Mouse (Mus musculus): Measurements from ENCODE around the gene Sun1. TPM values are rescaled to one million over a fixed set of nuclear protein-coding genes. Genes with fewer than 3 reads are reported as not detected.

The Sun1 gene
- polyA plus RNA-seq, 2 experiments from 2014 or later = 36.2 to 64.2 TPM

DNA sequence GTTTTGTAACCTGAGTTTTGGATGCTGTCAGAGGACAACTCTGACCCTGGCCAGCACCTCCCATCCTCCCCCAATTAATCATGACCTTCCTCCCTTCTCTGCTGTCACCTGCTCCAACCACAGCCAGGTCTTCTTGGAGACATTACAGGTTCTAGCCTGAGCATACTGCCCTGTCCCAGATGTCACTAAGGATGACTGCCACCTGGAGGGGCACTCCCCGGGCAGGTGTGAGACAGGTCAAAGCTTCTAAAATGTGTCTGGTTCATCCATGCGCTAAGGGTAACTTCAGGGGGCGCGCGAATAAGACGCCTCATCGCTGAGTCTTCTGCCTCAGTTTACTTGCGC, 51.3 kb downstream of the Sun1 start:
- peak; percentile 10 for ATAC-seq

DNA sequence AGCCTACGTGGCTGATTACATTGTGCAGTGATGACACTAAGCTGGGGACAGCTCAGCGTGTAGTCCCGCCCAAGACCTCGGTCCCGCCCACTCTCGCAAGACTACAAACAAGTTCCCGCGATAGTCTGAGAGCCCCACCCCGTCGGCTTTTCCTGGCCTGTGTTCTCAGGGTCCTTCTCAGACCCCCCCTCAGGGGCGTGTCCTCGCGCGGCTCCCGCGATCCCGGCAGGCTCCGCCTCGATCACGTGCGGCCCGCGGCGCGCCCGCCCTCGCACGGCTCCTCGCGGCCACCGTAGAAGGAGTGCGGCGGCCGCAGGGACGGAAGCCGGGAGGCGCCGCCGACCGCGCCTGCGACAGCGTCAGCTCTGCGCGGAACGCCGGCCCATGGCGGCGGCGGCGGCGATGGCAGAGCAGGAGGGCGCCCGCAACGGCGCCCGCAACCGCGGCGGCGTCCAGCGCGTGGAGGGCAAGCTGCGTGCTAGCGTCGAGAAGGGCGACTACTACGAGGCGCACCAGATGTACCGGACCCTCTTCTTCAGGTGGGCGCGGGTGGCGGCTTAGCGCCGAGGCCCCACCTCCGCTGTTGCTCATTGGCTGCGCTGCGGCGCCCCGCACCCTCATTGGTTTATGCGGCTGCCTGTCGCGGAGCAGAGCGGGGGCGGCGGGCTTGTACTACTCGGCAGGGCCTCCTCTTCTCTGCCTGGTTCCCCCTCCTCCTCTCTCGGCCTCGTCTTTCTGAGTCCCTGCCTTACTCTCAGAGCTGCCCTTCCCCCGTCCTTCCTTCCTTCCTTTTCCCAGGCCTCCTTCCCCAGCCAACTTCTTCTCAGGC, 51.9 kb downstream of the Sun1 start, which contains the start of gene Get4:
Get4 (plus strand) TSS at position 244 of the 829 bp plus-strand sequence.
- peak; percentile 87 for ATAC-seq

DNA sequence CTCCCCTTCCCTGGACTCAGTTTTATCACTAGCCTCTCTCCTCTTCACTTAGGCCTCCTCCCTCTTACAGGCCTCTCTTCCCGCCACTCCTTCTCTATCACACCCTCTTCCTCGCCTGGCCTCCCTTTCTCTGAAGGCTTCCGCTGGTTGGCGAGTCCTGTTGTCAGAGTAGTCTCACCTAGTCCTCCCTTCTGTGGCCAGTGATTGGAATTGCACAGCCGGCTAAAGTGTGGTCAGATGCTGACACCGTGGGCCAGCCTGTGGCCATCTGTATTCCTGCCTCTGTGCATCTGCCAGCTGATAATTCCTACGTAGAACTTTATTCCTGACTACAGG, 52.4 kb downstream of the Sun1 start:
- ATAC-seq = peak; percentile 15

DNA sequence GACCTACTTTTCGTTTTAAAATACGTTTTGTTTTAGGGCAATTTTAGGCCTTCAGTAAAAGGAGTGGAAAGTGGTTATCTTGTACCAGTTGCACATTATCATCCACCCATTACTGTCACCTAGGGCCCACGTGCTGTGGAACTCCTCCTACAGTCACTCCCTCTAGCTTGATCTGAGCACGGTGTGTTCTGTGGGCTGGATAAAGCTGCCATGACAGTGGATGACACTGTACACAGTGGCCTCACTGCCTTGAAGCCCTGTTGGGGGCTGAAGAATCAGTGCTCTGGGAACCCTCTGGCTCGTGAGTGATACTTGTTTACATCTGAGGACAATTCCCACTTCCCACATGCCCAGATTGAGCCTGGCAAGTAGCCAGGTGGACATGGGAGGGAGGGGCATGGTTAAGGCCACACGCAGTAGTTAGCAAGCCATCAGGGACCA, 52.9 kb downstream of the Sun1 start:
- ATAC-seq = peak; percentile 13

DNA sequence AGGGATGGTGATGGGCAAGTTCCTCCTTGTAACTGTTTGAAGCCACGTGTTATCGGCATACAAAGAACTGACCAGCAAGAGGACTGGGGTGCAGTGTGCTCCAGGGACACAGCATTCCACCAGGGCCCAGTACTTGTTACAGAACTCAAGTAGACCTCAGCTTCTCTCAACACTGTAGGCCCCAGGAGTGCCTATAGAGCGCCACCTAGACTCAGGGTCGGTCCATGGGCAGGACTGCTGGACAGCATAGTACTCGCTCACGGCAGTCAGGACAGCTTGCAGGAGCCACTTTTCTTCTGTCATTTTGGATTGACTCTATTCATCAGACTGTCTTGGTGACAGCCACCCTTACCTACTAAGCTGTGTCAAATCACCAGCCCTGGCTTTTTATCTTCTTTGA, 54.5 kb downstream of the Sun1 start:
- no peak for ATAC-seq

DNA sequence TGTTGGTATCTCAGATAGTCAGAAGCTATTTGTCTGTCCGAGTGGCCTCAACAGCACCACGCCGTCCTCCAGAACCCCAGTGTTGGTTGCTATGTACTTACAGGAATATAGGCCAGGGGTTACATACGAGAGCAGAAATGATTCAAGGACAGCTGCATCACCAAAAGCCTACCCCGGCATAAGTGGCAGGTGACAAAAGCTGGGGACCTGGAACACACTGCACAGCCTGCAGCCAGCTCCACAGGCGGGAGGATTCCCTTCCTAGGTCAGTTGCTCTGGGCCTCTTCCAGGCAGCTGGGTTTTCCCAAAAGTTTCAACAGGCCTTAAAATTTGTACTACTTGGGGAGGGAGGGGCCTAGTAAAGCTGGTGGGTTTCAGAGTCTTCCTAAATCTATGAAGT, 55.3 kb downstream of the Sun1 start:
- ATAC-seq = no peak

DNA sequence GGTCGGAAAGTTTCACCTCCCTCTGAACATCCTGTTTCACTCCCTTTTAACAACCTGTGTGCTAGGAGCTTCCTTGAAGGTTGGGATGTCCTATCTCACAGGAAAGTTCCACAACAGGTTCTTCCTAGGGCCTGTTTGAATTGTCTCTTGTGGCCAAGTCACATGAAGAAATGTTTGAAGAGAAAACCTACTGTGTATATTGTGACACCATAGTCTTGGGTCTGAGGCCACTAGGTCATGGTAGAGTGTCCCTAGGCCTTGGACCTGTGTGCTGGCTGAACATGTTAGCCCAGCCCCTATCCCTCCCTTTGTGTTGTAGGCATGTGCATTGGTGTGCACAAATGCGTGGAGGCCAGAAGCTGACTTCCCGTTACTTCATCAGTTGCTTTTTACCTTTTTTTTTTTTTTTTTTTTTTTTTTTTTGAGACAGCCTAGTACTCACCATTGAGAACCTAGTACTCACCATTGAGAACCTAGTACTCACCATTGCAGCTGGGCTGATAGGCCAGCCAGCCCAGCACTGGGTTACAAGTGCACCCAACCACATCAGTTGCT, 55.9 kb downstream of the Sun1 start:
- no peak for ATAC-seq

DNA sequence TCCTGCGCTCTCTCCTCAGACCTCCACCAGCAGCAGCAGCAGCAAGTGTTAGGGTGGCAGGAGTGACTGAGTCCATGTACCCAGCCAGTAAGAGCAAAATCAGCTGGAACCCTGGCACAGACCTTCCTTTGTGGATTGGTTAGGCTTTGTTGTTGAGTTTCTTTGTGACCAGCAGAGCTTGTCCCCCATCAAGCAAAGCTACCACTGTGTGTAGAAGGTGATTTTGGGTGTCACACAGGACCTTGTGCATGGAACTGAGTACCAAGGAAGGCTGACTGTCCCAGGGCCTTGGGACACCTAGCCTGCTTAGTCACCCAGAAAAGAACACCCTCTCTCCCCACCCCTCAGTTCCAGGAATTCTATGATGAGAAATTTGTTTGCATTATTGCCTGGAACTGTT, 56.8 kb downstream of the Sun1 start:
- ATAC-seq = no peak

DNA sequence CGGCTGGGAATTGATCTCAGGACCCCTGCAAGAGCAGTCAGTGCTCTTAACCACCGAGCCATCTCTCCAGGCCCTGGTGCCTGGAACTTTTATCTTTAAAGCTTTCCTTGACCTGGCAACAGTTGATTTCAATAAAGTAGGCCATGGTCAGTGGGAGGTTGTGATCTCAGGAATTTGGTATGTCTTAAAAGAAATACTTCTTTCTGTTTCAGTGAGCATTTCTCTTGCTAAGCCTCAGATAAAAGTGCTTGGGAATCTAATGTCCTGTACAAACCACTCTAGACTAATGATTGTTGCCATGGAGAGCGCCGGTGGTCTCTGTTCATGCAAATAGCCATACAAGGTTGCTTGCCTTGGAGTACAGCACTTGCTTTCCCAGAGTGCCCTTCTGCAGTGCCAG, 57.4 kb downstream of the Sun1 start:
- no peak for ATAC-seq

DNA sequence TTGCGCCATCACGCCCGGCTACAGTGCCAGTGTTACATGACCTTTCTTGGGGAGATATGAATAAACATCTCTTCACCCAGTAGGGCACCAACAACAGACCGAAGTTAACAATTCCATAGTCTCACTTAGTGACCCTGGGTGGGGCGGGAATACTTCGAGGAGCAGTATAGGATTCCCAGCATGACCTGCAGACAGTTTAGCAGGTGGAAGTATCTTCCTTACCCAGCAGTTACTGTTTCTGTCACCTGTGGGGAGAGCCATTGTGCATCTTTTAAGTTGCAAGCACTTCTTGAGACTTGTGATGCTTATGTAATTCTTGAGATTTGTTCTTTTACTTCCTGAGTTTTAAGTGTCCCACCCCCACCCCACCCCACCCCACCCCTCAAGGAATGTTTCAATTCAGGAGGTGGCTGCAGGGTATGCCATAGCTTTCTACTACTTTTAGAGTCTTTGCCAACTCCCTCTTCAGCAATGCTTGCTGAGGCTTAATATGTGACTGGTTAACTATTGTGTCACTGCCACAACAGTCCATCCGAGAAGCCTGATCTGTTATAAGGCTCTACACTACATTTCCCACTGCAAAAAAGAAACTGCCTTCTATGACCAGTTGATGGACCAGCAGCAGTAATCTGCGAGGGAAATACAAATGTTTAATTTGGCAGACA, 58.1 kb downstream of the Sun1 start:
- no peak for ATAC-seq

DNA sequence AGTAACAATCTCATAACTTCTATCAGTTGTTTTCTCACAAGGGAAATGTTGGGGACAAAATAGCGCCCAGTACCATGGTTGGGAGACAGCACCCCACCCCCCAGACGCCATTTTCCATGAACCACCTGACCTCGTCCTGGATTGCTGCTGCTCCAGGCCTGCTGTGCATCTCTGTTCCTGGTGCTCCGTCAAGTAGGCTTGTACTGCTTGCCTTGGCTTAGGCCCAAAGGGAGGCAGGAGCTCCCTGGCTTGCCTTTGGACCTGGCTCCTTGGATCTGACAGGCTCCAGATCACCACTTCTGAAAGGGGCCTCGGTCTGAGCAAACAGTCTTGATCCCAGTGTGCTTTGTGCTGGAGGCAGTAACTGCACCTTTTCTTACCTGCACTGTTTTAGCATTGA, 59.4 kb downstream of the Sun1 start:
- no peak for ATAC-seq

DNA sequence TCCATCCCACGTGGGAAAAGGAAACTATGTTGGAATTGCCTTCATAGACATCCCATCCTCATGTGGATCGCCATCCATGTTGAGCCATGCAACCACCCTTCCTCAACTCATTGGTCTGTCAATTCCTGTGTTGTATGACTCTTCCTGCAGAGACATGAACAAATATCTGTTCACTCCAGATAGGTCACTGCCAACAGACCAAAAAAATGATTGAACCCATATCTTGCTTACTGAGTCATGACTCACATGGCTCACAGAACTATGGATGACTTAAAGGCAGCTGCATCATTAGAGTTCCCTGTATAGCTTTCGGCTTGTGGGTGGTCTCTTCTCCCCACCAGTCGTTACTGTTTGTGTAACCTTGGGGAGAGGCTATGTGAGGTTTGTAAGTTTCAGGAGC, 61.0 kb downstream of the Sun1 start:
- ATAC-seq = no peak

DNA sequence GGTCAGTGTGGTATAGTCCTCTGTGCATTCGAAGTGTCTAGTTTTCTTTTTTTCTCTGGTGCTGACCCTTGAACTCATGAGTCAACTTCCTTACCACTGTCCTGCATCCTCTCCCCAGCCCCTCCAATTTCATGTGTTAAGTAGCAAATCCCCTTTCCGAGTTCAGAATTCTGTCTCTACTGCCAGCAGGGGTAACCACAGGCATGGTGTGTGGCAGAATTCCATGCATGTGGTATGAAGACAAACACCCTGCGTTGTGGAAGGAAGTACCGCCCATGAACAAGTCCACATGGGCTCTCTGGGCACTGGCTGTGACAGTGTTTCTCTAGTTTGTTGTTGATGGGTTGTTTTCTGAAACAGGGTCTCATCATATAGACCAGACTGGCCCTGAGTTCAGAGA, 67.2 kb downstream of the Sun1 start:
- no peak for ATAC-seq

DNA sequence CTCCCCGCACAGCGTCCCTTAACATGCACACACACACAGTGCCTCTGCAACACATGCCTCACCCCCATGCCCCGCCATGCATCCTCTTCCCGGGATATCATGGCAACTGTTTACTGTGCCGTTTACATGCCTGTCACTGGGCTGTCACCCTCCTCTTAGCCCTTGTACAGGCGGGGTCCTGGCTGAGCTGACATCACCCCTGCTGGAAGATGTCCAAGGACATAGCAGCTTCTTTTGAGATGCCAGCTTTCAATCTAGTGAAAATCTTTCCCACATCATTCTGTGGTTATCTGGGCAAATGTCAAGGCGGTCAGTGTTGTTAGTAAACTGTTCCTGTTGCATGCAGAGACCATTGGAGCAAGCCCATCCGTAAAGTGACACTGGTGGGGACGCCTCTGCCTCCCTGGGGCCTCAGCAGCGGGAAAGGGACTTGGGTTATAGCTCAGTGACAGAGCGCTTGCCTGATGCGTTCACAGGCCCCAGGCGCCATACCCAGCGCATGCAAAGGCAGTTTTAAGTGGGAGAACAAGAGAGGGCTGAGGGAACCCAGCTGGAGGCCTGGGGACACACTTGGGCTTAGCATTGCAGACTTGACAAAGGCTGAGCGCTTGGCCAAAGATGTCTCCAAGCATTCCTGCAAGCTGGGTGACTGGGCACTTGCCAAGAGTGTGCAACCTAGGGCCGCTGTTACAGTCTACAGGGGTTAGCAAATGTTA, 70.5 kb downstream of the Sun1 start:
- ATAC-seq = no peak

DNA sequence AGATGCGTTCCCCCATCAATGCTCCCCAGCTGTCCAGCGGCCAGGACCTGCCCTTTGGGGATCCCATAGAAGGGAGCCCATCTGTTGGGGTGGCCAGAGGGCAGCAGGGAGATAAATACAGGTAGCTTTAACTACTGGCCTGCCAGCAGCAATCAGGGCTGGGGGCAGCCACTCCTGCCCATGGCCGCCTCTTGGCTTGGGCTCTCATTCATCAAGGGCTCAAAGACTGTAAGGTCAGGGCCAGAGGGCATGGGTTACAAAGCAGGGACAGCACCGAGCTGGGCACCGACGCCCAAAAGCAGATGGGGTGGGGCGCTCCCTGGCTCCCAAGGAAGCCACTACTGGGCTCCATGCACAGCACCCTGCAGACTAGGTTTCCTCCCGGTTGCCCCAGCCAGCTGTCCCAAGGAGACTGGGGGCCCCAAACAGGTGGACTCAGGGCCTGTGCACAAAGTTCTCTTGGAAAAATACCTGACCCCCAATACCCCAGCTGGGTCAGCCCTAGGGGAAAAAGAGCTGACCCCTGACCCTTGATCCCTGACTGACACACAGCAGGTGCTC, 71.6 kb downstream of the Sun1 start:
- no peak for ATAC-seq

DNA sequence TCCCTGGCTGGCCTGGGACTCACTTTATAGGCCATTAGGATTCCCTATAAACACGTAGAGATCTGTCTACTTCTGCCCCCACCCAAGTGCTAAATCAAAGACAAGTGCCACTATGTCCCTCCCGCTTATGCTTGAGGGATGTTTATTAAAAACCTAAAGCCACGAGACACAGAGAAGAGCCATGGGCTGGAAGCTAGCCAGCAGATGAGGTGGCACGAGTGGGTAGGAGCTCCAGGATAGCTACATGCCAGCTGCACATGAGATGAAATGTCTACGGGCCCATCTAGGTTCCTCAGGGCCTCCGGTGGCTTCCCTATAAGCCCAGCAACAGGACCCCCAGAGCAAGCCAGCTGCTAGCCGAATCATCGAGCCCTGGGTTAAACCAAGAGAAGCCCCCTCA, 76.8 kb downstream of the Sun1 start:
- ATAC-seq = no peak

DNA sequence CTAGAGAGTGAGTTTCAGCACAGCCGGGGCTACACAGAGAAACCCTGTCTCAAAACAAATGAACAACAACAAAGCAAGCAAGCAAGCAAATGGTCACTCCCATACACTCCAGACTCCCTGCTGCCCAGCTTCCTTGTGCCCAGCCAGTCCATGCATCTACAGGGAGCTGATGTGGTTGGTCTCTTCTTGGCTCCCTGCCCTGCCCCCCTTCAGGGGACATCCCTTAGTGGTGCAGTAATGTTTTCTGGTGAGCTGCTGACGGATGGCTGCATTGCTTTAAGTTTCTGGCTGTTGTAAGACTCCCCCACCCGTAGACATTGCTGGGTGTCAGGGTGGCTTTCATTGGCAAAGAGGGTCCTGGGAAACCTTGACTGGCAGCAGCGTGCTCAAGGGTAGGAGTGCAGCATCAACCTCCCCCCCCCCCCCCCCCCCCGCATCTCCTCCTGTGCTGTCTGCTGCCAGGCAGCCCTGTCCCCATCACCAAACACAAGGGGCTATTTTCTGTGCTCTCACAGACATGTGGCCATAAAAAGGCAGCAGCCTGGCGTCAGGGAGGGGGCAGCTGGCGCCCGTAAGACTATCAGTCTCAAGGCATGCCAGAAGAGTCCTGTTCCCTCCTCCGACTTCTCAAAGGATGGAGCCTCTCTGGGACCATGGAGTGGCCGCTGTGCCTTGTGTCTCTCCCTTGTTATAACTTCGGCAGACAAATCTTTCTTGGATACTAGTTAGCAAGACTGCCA, 81.1 kb downstream of the Sun1 start:
- no peak for ATAC-seq

DNA sequence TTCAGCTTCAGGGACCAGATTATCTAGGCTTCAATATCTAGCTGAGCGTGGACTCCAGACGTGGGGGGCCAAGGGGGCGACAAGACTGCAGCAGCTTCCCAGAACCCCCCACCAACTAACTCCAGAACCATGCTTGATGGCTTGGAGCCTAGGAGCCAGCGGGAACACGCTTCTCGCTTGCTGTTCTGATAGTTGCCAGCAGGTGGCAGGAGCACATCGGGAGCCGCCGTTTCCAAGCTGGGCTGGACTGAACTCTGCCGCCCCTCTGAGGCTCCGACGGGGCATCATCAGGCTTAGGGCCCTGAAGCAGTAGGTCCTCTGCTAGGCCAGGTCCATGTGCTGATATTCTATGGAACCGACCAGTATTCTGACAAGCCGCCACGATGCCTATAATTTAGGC, 81.8 kb downstream of the Sun1 start:
- ATAC-seq = peak; percentile 72

DNA sequence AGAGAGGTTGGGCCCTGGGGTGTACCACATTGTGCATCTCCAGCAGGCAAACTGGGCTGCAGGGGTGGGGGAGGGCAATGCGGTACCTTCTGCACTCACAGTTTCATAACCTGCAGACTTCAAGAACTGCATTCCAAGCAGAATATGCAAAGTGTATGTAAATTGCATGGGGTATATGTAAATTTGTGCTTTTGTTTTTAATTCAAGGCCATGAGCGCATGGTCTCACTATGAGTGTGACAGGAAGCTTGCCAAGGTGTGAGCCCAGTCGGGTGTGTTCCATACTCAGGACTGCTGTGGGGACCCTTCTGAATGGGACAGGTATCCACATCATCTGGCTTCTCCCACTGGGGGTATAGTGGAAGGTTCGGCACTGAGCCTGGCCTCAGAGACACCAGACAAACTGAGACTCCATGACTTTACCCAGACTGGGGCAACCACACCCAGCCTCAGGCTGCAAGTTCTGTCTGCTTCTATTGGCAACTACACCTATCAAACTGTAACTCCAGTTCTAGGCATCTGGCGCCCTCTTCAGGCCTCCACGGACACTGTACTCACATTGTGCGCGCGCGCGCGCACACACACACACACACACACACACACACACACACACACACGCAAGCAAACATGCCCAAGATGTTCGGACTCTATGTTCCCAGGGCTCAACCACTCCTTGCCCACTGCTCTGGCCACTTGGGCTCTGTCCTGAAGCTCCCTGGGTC, 83.2 kb downstream of the Sun1 start:
- peak; percentile 79 for ATAC-seq

DNA sequence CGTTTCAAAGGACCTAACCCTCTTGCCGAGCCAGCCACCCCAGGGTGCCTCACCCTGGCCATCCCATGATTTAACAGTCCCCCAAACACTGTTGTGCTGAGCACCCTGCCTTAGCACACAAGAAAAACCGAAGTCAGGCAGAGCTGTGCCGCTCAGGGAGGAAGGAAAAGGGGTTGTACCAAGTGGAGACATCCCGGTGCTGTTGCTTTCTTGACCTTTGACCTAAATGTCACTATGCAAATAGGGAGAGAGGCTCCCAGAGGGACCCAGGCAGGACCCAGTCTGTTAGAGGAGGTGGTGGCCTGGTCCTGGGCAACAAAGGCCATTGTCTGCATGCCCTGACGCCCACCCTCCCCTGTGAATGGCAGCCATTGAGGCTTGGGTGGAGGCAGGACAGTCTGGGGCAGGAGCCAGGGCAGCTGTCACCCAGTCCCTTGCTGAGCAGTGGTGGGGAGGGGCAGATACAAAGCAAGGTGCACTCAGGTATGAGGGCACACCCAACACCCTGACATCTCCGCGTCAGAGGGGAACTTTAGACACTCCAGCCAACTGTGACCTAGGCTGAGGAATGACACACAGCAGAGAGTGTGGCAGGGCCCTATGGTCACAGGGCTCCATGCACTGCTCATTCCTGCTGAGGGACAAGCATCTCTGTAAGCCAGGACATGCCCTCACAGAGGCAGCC, 85.1 kb downstream of the Sun1 start:
- no peak for ATAC-seq
